Mouse (Mus musculus): ENCODE results near the gene Ptprm.

GRCm38 (mm10) chr17:66743321-66743720 is 610.9 kb downstream of the Ptprm start:
- TF ChIP-seq CTCF (IDR thresholded peaks at IDR 0.05; ENCODE audit: insufficient read depth, low read depth, low read length): no peak
- no peak for TF ChIP-seq POLR2A (IDR thresholded peaks at IDR 0.05; ENCODE audit: insufficient read depth, low read depth, low read length)
